Mouse (Mus musculus) heart, embryonic 14.5 days (tissue): Measurements from ENCODE around the gene Trpm3. TPM values are rescaled to one million over a fixed set of nuclear protein-coding genes. Genes with fewer than 3 reads are reported as not detected.

ENCODE experiments used
- ATAC-seq: fragments of 200-750 bp; cut with Nextera tagmentation; 2 replicates; pipeline ENCODE4 v1.8.0; 2017; ENCODE audit warnings: low read depth, moderate TSS enrichment; ENCODE audit not compliant: insufficient number of reproducible peaks, insufficient read depth, low FRiP score
- H3K27ac ChIP-seq, 2 experiments: fragments of 200-500 bp in 1 of 2; fragments of 300-500 bp in 1 of 2; sonication (generic) in 1 of 2; replicated peaks in 1 of 2; 2 replicates each; pipeline ENCODE4 v1.5.1; 2012 to 2014; ENCODE audit warnings: low read depth in 2 of 2, low read length in 2 of 2, control low read depth in 1 of 2, mild to moderate bottlenecking in 1 of 2, mixed read lengths in 1 of 2; ENCODE audit not compliant: control insufficient read depth in 1 of 2, insufficient read depth in 1 of 2
- H3K27me3 ChIP-seq: fragments of 300-500 bp; sonication (generic); 2 replicates; pipeline ENCODE4 v1.6.1; 2014; ENCODE audit warnings: mild to moderate bottlenecking, low read length, control low read depth; ENCODE audit not compliant: control insufficient read depth, insufficient read depth
- H3K36me3 ChIP-seq: fragments of 300-500 bp; sonication (generic); 2 replicates; pipeline ENCODE4 v1.6.1; 2014; ENCODE audit warnings: mild to moderate bottlenecking, control low read depth, low read length, mixed read lengths; ENCODE audit not compliant: control insufficient read depth, insufficient read depth
- H3K4me1 ChIP-seq, 2 experiments: fragments of 200-500 bp in 1 of 2; fragments of 300-500 bp in 1 of 2; sonication (generic) in 1 of 2; 2 replicates each; pipeline ENCODE4 v1.6.1; 2012 to 2014; ENCODE audit warnings: low read length in 2 of 2, control low read depth in 1 of 2, mixed read lengths in 1 of 2; ENCODE audit not compliant: control insufficient read depth in 2 of 2, insufficient read depth in 2 of 2
- H3K4me2 ChIP-seq: fragments of 300-500 bp; sonication (generic); 2 replicates; pipeline ENCODE4 v1.6.1; 2014; ENCODE audit warnings: mild to moderate bottlenecking, low read length
- H3K4me3 ChIP-seq, 2 experiments: fragments of 200-500 bp in 1 of 2; fragments of 300-500 bp in 1 of 2; sonication (generic) in 1 of 2; 2 replicates each; pipeline ENCODE4 v1.5.1; 2012 to 2014; ENCODE audit warnings: low read length in 2 of 2, mild to moderate bottlenecking in 2 of 2, control low read depth in 1 of 2, low read depth in 1 of 2, moderate library complexity in 1 of 2; ENCODE audit not compliant: control insufficient read depth in 1 of 2, insufficient read depth in 1 of 2
- H3K9ac ChIP-seq: fragments of 300-500 bp; sonication (generic); 2 replicates; pipeline ENCODE4 v1.6.1; 2014; ENCODE audit warnings: mild to moderate bottlenecking, low read length
- H3K9me3 ChIP-seq: fragments of 300-500 bp; sonication (generic); 2 replicates; pipeline ENCODE4 v1.6.1; 2016; ENCODE audit warnings: low read length, control low read depth; ENCODE audit not compliant: control insufficient read depth
- WGBS: fragments of 180-500 bp; shearing (Covaris S2); extraction: QIAGEN DNeasy Blood & Tissue Kit; methylation state at CpG from one replicate; pipeline ENCODE4 v1.1.7; 2014; 5-methylcytosine and 5-hydroxymethylcytosine counted together
- polyA plus RNA-seq: library from polyadenylated mRNA; unstranded; fragments of >200 nt; fragmentation: Nextera tagmentation; extraction: Ambion mirVana; gene quantifications from 2 replicates; pipeline ENCODE4 v1.2.1, GENCODE M21; 2014

Gene Trpm3
- polyA plus RNA-seq, 1 experiment from 2014 or later: 1.2 TPM

- H3K27ac ChIP-seq: no peak overlapping the region
- ATAC-seq: no peak
- no peaks in the 10 kb centered on the region for H3K9me3 ChIP-seq
- H3K4me3 ChIP-seq: no peak overlapping the region
- H3K4me2 ChIP-seq: no peak overlapping the region
- H3K27me3 ChIP-seq: no peaks in the 10 kb centered on the region
- H3K4me1 ChIP-seq: no peaks in the 10 kb centered on the region
- H3K36me3 ChIP-seq: no peaks in the 10 kb centered on the region
- no peak overlapping the region for H3K9ac ChIP-seq
- 76% methylated on average over 8 of the region's 8 CpGs for WGBS
These were observed 615.7 kb downstream of the Trpm3 start for GRCm38 (mm10) chr19:22754498-22754897.

- Histone ChIP-seq H3K9ac (no peak overlapping the region), H3K4me2 (no peak overlapping the region), H3K27me3 (no peaks in the 10 kb centered on the region), H3K9me3 (no peaks in the 10 kb centered on the region), H3K4me1 (no peaks in the 10 kb centered on the region), H3K4me3 (no peak overlapping the region), H3K36me3 (no peaks in the 10 kb centered on the region), H3K27ac (no peak overlapping the region)
- WGBS: 75% methylated on average over 2 of the region's 2 CpGs
- ATAC-seq: no peak
These were observed 619.6 kb downstream of the Trpm3 start for GRCm38 (mm10) chr19:22758496-22758895.

- no peak for ATAC-seq
- Histone ChIP-seq H3K27me3 (no peaks in the 10 kb centered on the region), H3K9ac (no peak overlapping the region), H3K9me3 (no peaks in the 10 kb centered on the region), H3K4me1 (no peaks in the 10 kb centered on the region), H3K4me2 (no peak overlapping the region), H3K4me3 (no peak overlapping the region), H3K36me3 (no peaks in the 10 kb centered on the region), H3K27ac (no peak overlapping the region)
- 74% methylated on average over 3 of the region's 3 CpGs for whole genome bisulfite sequencing
These were observed 629.4 kb downstream of the Trpm3 start for GRCm38 (mm10) chr19:22768242-22768641.

GRCm38 (mm10) chr19:22775191-22775695 lies 636.4 kb downstream of the Trpm3 start:
- Histone ChIP-seq H3K27me3 (no peaks in the 10 kb centered on the region), H3K4me3 (no peak overlapping the region), H3K36me3 (no peaks in the 10 kb centered on the region), H3K4me2 (no peak overlapping the region), H3K9ac (no peak overlapping the region), H3K9me3 (no peaks in the 10 kb centered on the region), H3K4me1 (no peaks in the 10 kb centered on the region), H3K27ac (no peak overlapping the region)
- 85% methylated on average over 3 of the region's 3 CpGs for WGBS
- ATAC-seq: no peak

- Histone ChIP-seq H3K4me2 (no peak overlapping the region), H3K27ac (no peak overlapping the region), H3K4me1 (no peaks in the 10 kb centered on the region), H3K27me3 (no peaks in the 10 kb centered on the region), H3K4me3 (no peak overlapping the region), H3K9ac (no peak overlapping the region), H3K36me3 (no peaks in the 10 kb centered on the region), H3K9me3 (no peaks in the 10 kb centered on the region)
- ATAC-seq: no peak
- WGBS: 77% methylated on average over 7 of the region's 7 CpGs
These were observed 641.5 kb downstream of the Trpm3 start for GRCm38 (mm10) chr19:22780192-22780843.

- Histone ChIP-seq H3K4me2 (no peak overlapping the region), H3K27me3 (no peaks in the 10 kb centered on the region), H3K4me3 (no peak overlapping the region), H3K4me1 (no peaks in the 10 kb centered on the region), H3K9ac (no peak overlapping the region), H3K27ac (no peak overlapping the region), H3K9me3 (no peaks in the 10 kb centered on the region), H3K36me3 (no peaks in the 10 kb centered on the region)
- ATAC-seq: no peak
These were observed 642.7 kb downstream of the Trpm3 start for GRCm38 (mm10) chr19:22781579-22781978.

- 73% methylated on average over 2 of the region's 2 CpGs for WGBS
- no peak for ATAC-seq
- H3K27me3 ChIP-seq: no peaks in the 10 kb centered on the region
- H3K9me3 ChIP-seq: no peaks in the 10 kb centered on the region
- H3K27ac ChIP-seq: no peak overlapping the region
- no peak overlapping the region for H3K9ac ChIP-seq
- no peak overlapping the region for H3K4me3 ChIP-seq
- no peaks in the 10 kb centered on the region for H3K36me3 ChIP-seq
- H3K4me1 ChIP-seq: no peaks in the 10 kb centered on the region
- no peak overlapping the region for H3K4me2 ChIP-seq
These were observed 644.9 kb downstream of the Trpm3 start for GRCm38 (mm10) chr19:22783745-22784144.

- Histone ChIP-seq H3K4me2 (no peak overlapping the region), H3K36me3 (no peaks in the 10 kb centered on the region), H3K27me3 (no peaks in the 10 kb centered on the region), H3K4me1 (no peaks in the 10 kb centered on the region), H3K9me3 (no peaks in the 10 kb centered on the region), H3K27ac (no peak overlapping the region), H3K4me3 (no peak overlapping the region), H3K9ac (no peak overlapping the region)
- 76% methylated on average over 3 of the region's 3 CpGs for WGBS
- no peak for ATAC-seq
These were observed 650.9 kb downstream of the Trpm3 start for GRCm38 (mm10) chr19:22789753-22790152.
